Mouse (Mus musculus) ES-Bruce4 (cell line): Measurements from ENCODE around the gene Olfr1496.

Experiments
- EP300 ChIP-seq: IDR thresholded peaks from 2 replicates; pipeline ENCODE4 v1.6.1; 2011; ENCODE audit warnings: low read depth, low read length; ENCODE audit not compliant: insufficient read depth
- POLR2A ChIP-seq: IDR thresholded peaks from one replicate; pipeline ENCODE4 v1.8.1; 2011; ENCODE audit warnings: low read length; ENCODE audit not compliant: insufficient read depth

DNA sequence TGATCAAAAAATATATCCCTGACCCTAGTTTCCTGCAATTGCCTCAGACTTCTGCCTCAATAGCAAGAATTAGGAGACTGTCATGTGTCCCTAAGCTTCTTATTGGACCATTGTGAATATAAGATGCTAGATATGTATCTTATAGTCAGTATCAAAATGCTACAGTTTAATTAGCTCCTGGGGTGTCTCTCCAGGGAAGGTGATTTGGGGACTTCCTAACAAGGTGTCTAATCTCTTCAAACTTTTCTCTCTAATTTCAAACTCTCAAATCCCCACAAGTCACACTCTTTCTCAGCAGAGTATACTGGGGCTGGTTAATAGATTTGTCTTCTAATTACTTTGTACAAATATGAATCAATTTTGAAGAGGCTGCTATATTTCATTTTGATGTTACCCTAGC is 20.4 kb downstream of the Olfr1496 start, which contains the start of gene Olfr1497:
- no peak for TF ChIP-seq POLR2A
- TF ChIP-seq EP300, result no peak
